ENCODE assay signal across 8 mouse cellular contexts in the genomic region with DNA sequence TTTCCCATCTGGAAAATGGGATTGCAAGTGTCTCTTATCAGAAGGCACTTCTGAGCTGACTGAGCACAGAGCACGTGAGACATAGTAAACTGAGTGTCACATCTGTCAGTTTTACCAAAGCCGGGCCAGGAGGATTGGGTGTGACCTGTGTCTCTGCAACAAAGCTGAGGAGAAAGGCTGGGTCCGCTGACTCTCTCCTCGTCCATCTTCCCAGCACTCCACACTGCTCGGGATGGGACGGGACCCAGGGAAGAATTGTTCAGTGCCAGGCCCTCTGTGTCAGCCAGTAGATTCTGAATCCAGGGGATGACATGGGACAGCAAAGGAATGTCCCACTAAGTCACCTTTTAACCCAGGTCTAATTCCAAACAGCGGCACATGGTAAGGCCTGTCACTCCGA.
"Had no signal": no experiment of that assay in that cellular context is flagged by ENCODE, and none has a peak within 500 bp of the region (broad histone marks: within the 10 kb centered on the region; RNA-seq: fewer than 3 reads in every experiment).

No protein-coding gene starts in this region.

- H3K27me3 ChIP-seq: limb, embryonic 13.5 days; midbrain, embryonic 13.5 days had no signal

- DNase-seq: kidney, adult 8-10 months; layer of hippocampus, postnatal 36 days; thymus, postnatal 4 days had no signal

- H3K27ac ChIP-seq: limb, embryonic 13.5 days; liver, embryonic 14.5 days; midbrain, embryonic 13.5 days; stomach, postnatal 0 days had no signal

- H3K4me2 ChIP-seq: limb, embryonic 13.5 days; midbrain, embryonic 13.5 days had no signal

- H3K36me3 ChIP-seq: limb, embryonic 13.5 days; midbrain, embryonic 13.5 days had no signal

- H3K9me3 ChIP-seq: limb, embryonic 13.5 days; midbrain, embryonic 13.5 days had no signal

- H3K9ac ChIP-seq: limb, embryonic 13.5 days; liver, embryonic 14.5 days; midbrain, embryonic 13.5 days had no signal

- H3K4me3 ChIP-seq: limb, embryonic 13.5 days; midbrain, embryonic 13.5 days had no signal

- ATAC-seq: intestine, postnatal 0 days; midbrain, embryonic 13.5 days had no signal
